Mouse (Mus musculus) forebrain, postnatal 0 days (tissue): ENCODE results near the gene Ptprm. TPM values are rescaled to one million over a fixed set of nuclear protein-coding genes. Genes with fewer than 3 reads are reported as not detected.

Source experiments
- ATAC-seq: fragments of 200-750 bp; cut with Nextera tagmentation; 2 replicates; pipeline ENCODE4 v1.8.0; 2017; ENCODE audit warnings: mild to moderate bottlenecking, moderate library complexity
- DNase-seq: peaks from one replicate; pipeline ENCODE4 v3.0.0-alpha.2; 2015
- H3K27ac ChIP-seq: fragments of 300-500 bp; sonication (generic); 2 replicates; pipeline ENCODE4 v1.5.1; 2014; ENCODE audit warnings: low read depth, mild to moderate bottlenecking, antibody characterized with exemption, low read length, moderate library complexity, mixed read lengths
- H3K27me3 ChIP-seq: fragments of 300-500 bp; sonication (generic); 2 replicates; pipeline ENCODE4 v1.6.1; 2014; ENCODE audit warnings: mild to moderate bottlenecking, low read length, mixed read lengths; ENCODE audit not compliant: insufficient read depth
- H3K36me3 ChIP-seq: fragments of 300-500 bp; sonication (generic); 2 replicates; pipeline ENCODE4 v1.6.1; 2014; ENCODE audit warnings: mild to moderate bottlenecking, moderate library complexity; ENCODE audit not compliant: insufficient read depth
- H3K4me1 ChIP-seq: fragments of 300-500 bp; sonication (generic); 2 replicates; pipeline ENCODE4 v1.6.1; 2014; ENCODE audit warnings: antibody characterized with exemption; ENCODE audit not compliant: insufficient read depth
- H3K4me2 ChIP-seq: fragments of 300-500 bp; sonication (generic); 2 replicates; pipeline ENCODE4 v1.6.1; 2014; ENCODE audit warnings: low read depth, mild to moderate bottlenecking, moderate library complexity
- H3K4me3 ChIP-seq: fragments of 300-500 bp; sonication (generic); 2 replicates; pipeline ENCODE4 v1.5.1; 2014; ENCODE audit warnings: low read depth, low read length, mixed read lengths
- H3K9ac ChIP-seq: fragments of 300-500 bp; sonication (generic); 2 replicates; pipeline ENCODE4 v1.6.1; 2014; ENCODE audit warnings: mild to moderate bottlenecking
- H3K9me3 ChIP-seq: fragments of 300-500 bp; sonication (generic); 2 replicates; pipeline ENCODE4 v1.6.1; 2016; ENCODE audit warnings: low read length
- CTCF ChIP-seq: sonication (generic); IDR thresholded peaks from 2 replicates; pipeline ENCODE4 v1.5.1; 2016; ENCODE audit warnings: antibody characterized with exemption, control low read depth, low read depth
- WGBS: fragments of 180-500 bp; shearing (Covaris S2); extraction: QIAGEN DNeasy Blood & Tissue Kit; methylation state at CpG from one replicate; pipeline ENCODE4 v1.1.7; 2014; 5-methylcytosine and 5-hydroxymethylcytosine counted together
- polyA plus RNA-seq: library from polyadenylated mRNA; unstranded; fragments of >200 nt; fragmentation: Nextera tagmentation; extraction: Ambion mirVana; gene quantifications from 2 replicates; pipeline ENCODE4 v1.2.1, GENCODE M21; 2015
- total RNA-seq: library from RNA; depleted of rRNA; stranded (reverse); fragments of >200 nt; gene quantifications from 2 replicates; pipeline ENCODE4 v1.2.3, GENCODE M21; 2014

Ptprm gene
- total and polyA plus RNA-seq, 2 experiments from 2014 or later = 12.9 to 33.2 TPM

- no peak overlapping the region for H3K4me2 ChIP-seq
- 82% methylated on average over 4 of the region's 4 CpGs for WGBS
- ATAC-seq (no peak), DNase-seq (no peak)
- H3K9ac ChIP-seq = no peak overlapping the region
- H3K9me3 ChIP-seq = no peaks in the 10 kb centered on the region
- no peak overlapping the region for H3K4me3 ChIP-seq
- TF ChIP-seq CTCF = no peak
- H3K27ac ChIP-seq = no peak overlapping the region
- peaks cover 6% of the 10 kb centered on the region; the same call in 1 of the 2 replicates for H3K4me1 ChIP-seq
- no peaks in the 10 kb centered on the region for H3K36me3 ChIP-seq
- H3K27me3 ChIP-seq = peaks cover 6% of the 10 kb centered on the region; the same call in 1 of the 2 replicates
Observed at GRCm38 (mm10) chr17:67357191-67357590, 2.9 kb upstream of the Ptprm start.

GRCm38 (mm10) chr17:67355251-67355650 lies 994 bp upstream of the Ptprm start:
- DNase-seq (no peak), ATAC-seq (no peak)
- Histone ChIP-seq H3K27ac (no peak overlapping the region), H3K9ac (no peak overlapping the region), H3K4me2 (peak overlapping the region; percentile 93), H3K4me3 (peak overlapping the region; percentile 62; the same call in 1 of the 2 replicates), H3K9me3 (no peaks in the 10 kb centered on the region), H3K4me1 (peaks cover 6% of the 10 kb centered on the region; the same call in 1 of the 2 replicates), H3K36me3 (no peaks in the 10 kb centered on the region), H3K27me3 (peaks cover 6% of the 10 kb centered on the region)
- TF ChIP-seq CTCF = no peak
- WGBS = 37% methylated on average over 5 of the region's 5 CpGs

GRCm38 (mm10) chr17:67353796-67354450 lies 334 bp downstream of the Ptprm start:
- TF ChIP-seq CTCF = no peak
- WGBS = 1% methylated on average over 66 of the region's 68 CpGs

GRCm38 (mm10) chr17:67352956-67353795 lies 1.1 kb downstream of the Ptprm start:
- Histone ChIP-seq H3K4me1 (peaks cover 6% of the 10 kb centered on the region; the same call in 1 of the 2 replicates), H3K36me3 (no peaks in the 10 kb centered on the region), H3K4me2 (peak overlapping the region; percentile 93), H3K9me3 (no peaks in the 10 kb centered on the region), H3K27me3 (peaks cover 6% of the 10 kb centered on the region), H3K27ac (peak overlapping the region; percentile 57), H3K9ac (peak overlapping the region; percentile 60), H3K4me3 (peak overlapping the region; percentile 62)
- TF ChIP-seq CTCF = no peak
- DNase-seq (peak; percentile 27), ATAC-seq (no peak)
- 3% methylated on average over 50 of the region's 50 CpGs for WGBS

More at GRCm38 (mm10) chr17:67353796-67354450, 334 bp downstream of the Ptprm start:
- peak overlapping the region; percentile 60 for H3K9ac ChIP-seq
- H3K4me3 ChIP-seq = peak overlapping the region; percentile 62
- H3K27me3 ChIP-seq = peaks cover 6% of the 10 kb centered on the region
- no peaks in the 10 kb centered on the region for H3K9me3 ChIP-seq
- H3K27ac ChIP-seq = peak overlapping the region; percentile 57
- DNase-seq (no peak), ATAC-seq (no peak; the same call in 1 of the 2 replicates)
- H3K4me2 ChIP-seq = peak overlapping the region; percentile 93
- H3K36me3 ChIP-seq = no peaks in the 10 kb centered on the region
- H3K4me1 ChIP-seq = peaks cover 6% of the 10 kb centered on the region; the same call in 1 of the 2 replicates

GRCm38 (mm10) chr17:67351423-67351822 lies 2.8 kb downstream of the Ptprm start:
- H3K9ac ChIP-seq = peak overlapping the region; percentile 10; the same call in 1 of the 2 replicates
- peak overlapping the region; percentile 93 for H3K4me2 ChIP-seq
- H3K27me3 ChIP-seq = peaks cover 4% of the 10 kb centered on the region
- no peaks in the 10 kb centered on the region for H3K9me3 ChIP-seq
- no peaks in the 10 kb centered on the region for H3K36me3 ChIP-seq
- H3K4me1 ChIP-seq = peaks cover 6% of the 10 kb centered on the region; the same call in 1 of the 2 replicates
- WGBS = 59% methylated on average over 5 of the region's 5 CpGs
- TF ChIP-seq CTCF = no peak
- ATAC-seq (no peak), DNase-seq (no peak)
- H3K27ac ChIP-seq = no peak overlapping the region
- H3K4me3 ChIP-seq = peak overlapping the region; percentile 62

GRCm38 (mm10) chr17:67350536-67350935 lies 3.7 kb downstream of the Ptprm start:
- WGBS = 69% methylated on average over 7 of the region's 7 CpGs
- Histone ChIP-seq H3K4me1 (peaks cover 6% of the 10 kb centered on the region; the same call in 1 of the 2 replicates), H3K4me2 (no peak overlapping the region), H3K27ac (no peak overlapping the region), H3K4me3 (no peak overlapping the region), H3K9ac (no peak overlapping the region), H3K9me3 (no peaks in the 10 kb centered on the region), H3K36me3 (no peaks in the 10 kb centered on the region), H3K27me3 (no peaks in the 10 kb centered on the region; the same call in 1 of the 2 replicates)
- DNase-seq (no peak), ATAC-seq (no peak)
- TF ChIP-seq CTCF = no peak
